Mouse (Mus musculus) lung, embryonic 16.5 days (tissue): ENCODE data around the gene Gm21972. TPM values are rescaled to one million over a fixed set of nuclear protein-coding genes. Genes with fewer than 3 reads are reported as not detected.

Experiments
- ATAC-seq: fragments of 200-750 bp; cut with Nextera tagmentation; 2 replicates; pipeline ENCODE4 v1.8.0; 2017; ENCODE audit warnings: low read depth, mild to moderate bottlenecking, moderate library complexity
- H3K27ac ChIP-seq: fragments of 300-500 bp; sonication (generic); 2 replicates; pipeline ENCODE4 v1.5.1; 2014; ENCODE audit warnings: mild to moderate bottlenecking, control low read depth, low read length
- H3K27me3 ChIP-seq: fragments of 300-500 bp; sonication (generic); 2 replicates; pipeline ENCODE4 v1.6.1; 2014; ENCODE audit warnings: low read depth, low read length, mixed read lengths; ENCODE audit not compliant: control insufficient read depth, insufficient read depth
- H3K36me3 ChIP-seq: fragments of 300-500 bp; sonication (generic); 2 replicates; pipeline ENCODE4 v1.6.1; 2014; ENCODE audit warnings: low read length; ENCODE audit not compliant: control insufficient read depth, insufficient read depth
- H3K4me1 ChIP-seq: fragments of 300-500 bp; sonication (generic); replicated peaks from 2 replicates; pipeline ENCODE4 v1.6.1; 2014; ENCODE audit warnings: low read length, mixed read lengths; ENCODE audit not compliant: control insufficient read depth, insufficient read depth
- H3K4me2 ChIP-seq: fragments of 300-500 bp; sonication (generic); 2 replicates; pipeline ENCODE4 v1.6.1; 2014; ENCODE audit warnings: low read depth, low read length, control low read depth
- H3K4me3 ChIP-seq: fragments of 300-500 bp; sonication (generic); 2 replicates; pipeline ENCODE4 v1.5.1; 2014; ENCODE audit warnings: mild to moderate bottlenecking, low read length, control low read depth
- H3K9ac ChIP-seq: fragments of 300-500 bp; sonication (generic); 2 replicates; pipeline ENCODE4 v1.6.1; 2014; ENCODE audit warnings: low read length, control low read depth
- H3K9me3 ChIP-seq: fragments of 300-500 bp; sonication (generic); 2 replicates; pipeline ENCODE4 v1.6.1; 2016; ENCODE audit warnings: low read length; ENCODE audit not compliant: control insufficient read depth
- WGBS: fragments of 180-500 bp; shearing (Covaris S2); extraction: QIAGEN DNeasy Blood & Tissue Kit; methylation state at CpG from one replicate; pipeline ENCODE4 v1.1.7; 2014; 5-methylcytosine and 5-hydroxymethylcytosine counted together
- polyA plus RNA-seq: library from polyadenylated mRNA; unstranded; fragments of >200 nt; fragmentation: Nextera tagmentation; extraction: Ambion mirVana; gene quantifications from 2 replicates; pipeline ENCODE4 v1.2.1, GENCODE M21; 2015

The Gm21972 gene
- polyA plus RNA-seq, 1 experiment from 2014 or later = not detected

GRCm38 (mm10) chr1:86144001-86144944 lies 10.8 kb downstream of the Gm21972 start:
- no peak overlapping the region for H3K9ac ChIP-seq
- no peak overlapping the region for H3K4me3 ChIP-seq
- no peak overlapping the region for H3K27ac ChIP-seq
- no peak overlapping the region for H3K4me2 ChIP-seq
- H3K36me3 ChIP-seq = peaks cover 1% of the 10 kb centered on the region
- H3K27me3 ChIP-seq = no peaks in the 10 kb centered on the region
- H3K4me1 ChIP-seq = no peaks in the 10 kb centered on the region
- WGBS = 74% methylated on average over 21 of the region's 21 CpGs
- H3K9me3 ChIP-seq = no peaks in the 10 kb centered on the region
- ATAC-seq = no peak

- H3K9me3 ChIP-seq = no peaks in the 10 kb centered on the region
- no peaks in the 10 kb centered on the region for H3K36me3 ChIP-seq
- H3K4me3 ChIP-seq = no peak overlapping the region
- H3K27ac ChIP-seq = no peak overlapping the region
- no peaks in the 10 kb centered on the region for H3K27me3 ChIP-seq
- no peaks in the 10 kb centered on the region for H3K4me1 ChIP-seq
- 89% methylated on average over 5 of the region's 5 CpGs for WGBS
- no peak overlapping the region for H3K9ac ChIP-seq
- ATAC-seq = no peak
- no peak overlapping the region for H3K4me2 ChIP-seq
Measured at GRCm38 (mm10) chr1:86146293-86146692, 12.9 kb downstream of the Gm21972 start.

- WGBS = 59% methylated on average over 5 of the region's 5 CpGs
- H3K9ac ChIP-seq = no peak overlapping the region
- no peaks in the 10 kb centered on the region for H3K36me3 ChIP-seq
- H3K4me1 ChIP-seq = no peaks in the 10 kb centered on the region
- H3K9me3 ChIP-seq = no peaks in the 10 kb centered on the region
- H3K4me2 ChIP-seq = no peak overlapping the region
- no peak overlapping the region for H3K4me3 ChIP-seq
- H3K27me3 ChIP-seq = no peaks in the 10 kb centered on the region
- no peak overlapping the region for H3K27ac ChIP-seq
- no peak for ATAC-seq
Measured at GRCm38 (mm10) chr1:86147557-86147956, 14.1 kb downstream of the Gm21972 start.

GRCm38 (mm10) chr1:86148161-86148560 lies 14.7 kb downstream of the Gm21972 start:
- H3K27ac ChIP-seq = no peak overlapping the region
- H3K4me2 ChIP-seq = no peak overlapping the region
- WGBS = 65% methylated on average over 9 of the region's 9 CpGs
- H3K9me3 ChIP-seq = no peaks in the 10 kb centered on the region
- H3K36me3 ChIP-seq = no peaks in the 10 kb centered on the region
- no peak overlapping the region for H3K9ac ChIP-seq
- no peak overlapping the region for H3K4me3 ChIP-seq
- no peaks in the 10 kb centered on the region for H3K27me3 ChIP-seq
- no peak for ATAC-seq
- H3K4me1 ChIP-seq = no peaks in the 10 kb centered on the region

GRCm38 (mm10) chr1:86150929-86151328 lies 17.5 kb downstream of the Gm21972 start:
- H3K9ac ChIP-seq = no peak overlapping the region
- no peaks in the 10 kb centered on the region for H3K27me3 ChIP-seq
- no peaks in the 10 kb centered on the region for H3K9me3 ChIP-seq
- 77% methylated on average over 6 of the region's 6 CpGs for WGBS
- ATAC-seq = no peak
- peaks cover 7% of the 10 kb centered on the region for H3K4me1 ChIP-seq
- H3K4me3 ChIP-seq = no peak overlapping the region
- no peak overlapping the region for H3K27ac ChIP-seq
- H3K4me2 ChIP-seq = no peak overlapping the region
- H3K36me3 ChIP-seq = no peaks in the 10 kb centered on the region

- no peaks in the 10 kb centered on the region for H3K9me3 ChIP-seq
- no peak overlapping the region for H3K4me2 ChIP-seq
- H3K9ac ChIP-seq = no peak overlapping the region
- peaks cover 7% of the 10 kb centered on the region for H3K4me1 ChIP-seq
- no peak for ATAC-seq
- no peaks in the 10 kb centered on the region for H3K27me3 ChIP-seq
- WGBS = 82% methylated on average over 7 of the region's 7 CpGs
- H3K27ac ChIP-seq = no peak overlapping the region
- H3K4me3 ChIP-seq = no peak overlapping the region
- H3K36me3 ChIP-seq = no peaks in the 10 kb centered on the region
Measured at GRCm38 (mm10) chr1:86151376-86151775, 17.9 kb downstream of the Gm21972 start.

- Histone ChIP-seq H3K9ac (no peak overlapping the region), H3K27me3 (no peaks in the 10 kb centered on the region), H3K4me1 (peaks cover 7% of the 10 kb centered on the region), H3K27ac (no peak overlapping the region), H3K4me3 (no peak overlapping the region), H3K4me2 (no peak overlapping the region), H3K36me3 (no peaks in the 10 kb centered on the region), H3K9me3 (no peaks in the 10 kb centered on the region)
- no peak for ATAC-seq
- WGBS = 81% methylated on average over 1 of the region's 1 CpGs
Measured at GRCm38 (mm10) chr1:86152618-86153017, 19.2 kb downstream of the Gm21972 start.

- Histone ChIP-seq H3K27ac (peak within 1 kb of the TSS; percentile 81), H3K9ac (peak within 1 kb of the TSS; percentile 73), H3K4me3 (peak within 1 kb of the TSS; percentile 70), H3K36me3 (no peaks in the 10 kb centered on the region), H3K9me3 (no peaks in the 10 kb centered on the region), H3K4me2 (peak within 1 kb of the TSS; percentile 69), H3K4me1 (peaks cover 7% of the 10 kb centered on the region), H3K27me3 (no peaks in the 10 kb centered on the region)
- peak; percentile 100 for ATAC-seq
- WGBS = 3% methylated on average over 40 of the region's 40 CpGs
Measured at GRCm38 (mm10) chr1:86154133-86154823, 20.8 kb downstream of the Gm21972 start, which contains the start of gene Armc9. Gene Armc9, plus strand, starts transcription at chr1:86154780.

GRCm38 (mm10) chr1:86154824-86155164 lies 21.4 kb downstream of the Gm21972 start:
- Histone ChIP-seq H3K4me3 (peak overlapping the region; percentile 70), H3K9ac (peak overlapping the region; percentile 68), H3K4me2 (peak overlapping the region; percentile 59), H3K36me3 (no peaks in the 10 kb centered on the region), H3K27me3 (no peaks in the 10 kb centered on the region), H3K9me3 (no peaks in the 10 kb centered on the region), H3K27ac (no peak overlapping the region), H3K4me1 (peaks cover 7% of the 10 kb centered on the region)
- ATAC-seq = no peak
- WGBS = under 1% methylated on average over 18 of the region's 18 CpGs
